Mouse (Mus musculus) lung, adult 2 months (tissue): ENCODE results near the gene Fut11.

ENCODE experiments used
- CTCF ChIP-seq: fragments of 200-500 bp; IDR thresholded peaks from 2 replicates; pipeline ENCODE4 v1.5.1; 2011; ENCODE audit warnings: mild to moderate bottlenecking, low read length, control low read depth; ENCODE audit not compliant: insufficient read depth
- POLR2A ChIP-seq: fragments of 200-500 bp; IDR thresholded peaks from 2 replicates; pipeline ENCODE4 v1.6.1; 2011; ENCODE audit warnings: low read depth, mild to moderate bottlenecking, control low read depth, low read length, borderline replicate concordance; ENCODE audit errors: extremely low read depth

DNA sequence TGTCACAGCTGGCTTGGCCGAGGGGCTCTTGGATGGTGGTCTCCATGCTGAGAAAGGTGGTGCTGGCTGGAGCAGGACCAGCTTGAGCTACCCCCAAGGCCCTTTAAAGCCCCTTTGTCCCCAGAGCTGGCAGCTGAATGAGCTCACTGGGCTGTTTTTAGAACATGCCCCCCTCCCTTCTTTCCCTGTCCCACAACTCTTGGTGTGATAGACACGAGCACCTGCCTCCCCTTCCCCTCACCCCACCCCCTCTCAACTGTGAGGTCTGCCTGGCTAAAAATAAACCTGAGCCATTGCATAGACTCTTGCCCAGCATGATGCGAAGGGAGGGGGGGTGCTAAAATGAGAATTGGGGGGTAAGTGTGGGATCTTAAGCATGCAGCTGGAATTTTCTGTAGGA, 30.3 kb upstream of the Fut11 start:
- TF ChIP-seq CTCF = no peak
- no peak for TF ChIP-seq POLR2A
